Mouse (Mus musculus) embryonic fibroblast, embryonic 13.5 days (primary cell): Measurements from ENCODE around the gene Rps15.

ENCODE experiments used
- CTCF ChIP-seq: IDR thresholded peaks from 2 replicates; pipeline ENCODE4 v1.5.1; 2011; ENCODE audit warnings: mild to moderate bottlenecking, control low read depth, low read length, moderate library complexity, borderline replicate concordance; ENCODE audit not compliant: insufficient read depth
- POLR2A ChIP-seq: IDR thresholded peaks from 2 replicates; pipeline ENCODE4 v1.6.1; 2011; ENCODE audit warnings: low read depth, mild to moderate bottlenecking, control low read depth, low read length, moderate library complexity

GRCm38 (mm10) chr10:80288657-80289056 is 3.6 kb upstream of the Rps15 start:
- TF ChIP-seq CTCF (no peak), POLR2A (no peak)
